Mouse (Mus musculus): ENCODE data around the gene Ivd.

DNA sequence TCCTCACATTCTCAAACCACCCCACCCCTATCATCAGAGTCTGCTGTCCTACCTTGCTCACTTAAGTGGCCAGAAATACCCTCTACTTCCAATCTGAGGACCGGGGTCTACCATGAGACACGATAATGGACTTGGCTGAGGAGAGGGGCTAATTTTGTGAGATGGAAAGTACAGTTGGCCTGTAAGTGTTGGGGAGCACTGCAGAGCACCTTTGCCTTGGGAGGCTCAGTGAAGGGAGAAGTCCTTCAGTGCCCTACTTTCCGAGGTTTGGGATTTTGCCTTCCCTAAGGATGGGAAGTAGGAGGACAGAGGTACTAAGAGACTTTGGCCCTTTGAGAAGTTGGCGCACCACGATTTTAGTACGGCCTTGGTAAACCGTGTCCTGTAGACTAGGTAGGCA is 37.6 kb downstream of the Ivd start:
- TF ChIP-seq CTCF (IDR thresholded peaks at IDR 0.05; ENCODE audit: low read depth) (no peak), EP300 (IDR thresholded peaks at IDR 0.05; ENCODE audit: low read depth) (no peak)

Measured in liver, embryonic 14.5 days (tissue).